Mouse (Mus musculus): ENCODE measurements around the gene Tbx15. TPM values are rescaled to one million over a fixed set of nuclear protein-coding genes. Genes with fewer than 3 reads are reported as not detected.

Tbx15 gene
- total RNA-seq, 2 experiments from 2014 or later = 0.44 to 0.81 TPM

DNA sequence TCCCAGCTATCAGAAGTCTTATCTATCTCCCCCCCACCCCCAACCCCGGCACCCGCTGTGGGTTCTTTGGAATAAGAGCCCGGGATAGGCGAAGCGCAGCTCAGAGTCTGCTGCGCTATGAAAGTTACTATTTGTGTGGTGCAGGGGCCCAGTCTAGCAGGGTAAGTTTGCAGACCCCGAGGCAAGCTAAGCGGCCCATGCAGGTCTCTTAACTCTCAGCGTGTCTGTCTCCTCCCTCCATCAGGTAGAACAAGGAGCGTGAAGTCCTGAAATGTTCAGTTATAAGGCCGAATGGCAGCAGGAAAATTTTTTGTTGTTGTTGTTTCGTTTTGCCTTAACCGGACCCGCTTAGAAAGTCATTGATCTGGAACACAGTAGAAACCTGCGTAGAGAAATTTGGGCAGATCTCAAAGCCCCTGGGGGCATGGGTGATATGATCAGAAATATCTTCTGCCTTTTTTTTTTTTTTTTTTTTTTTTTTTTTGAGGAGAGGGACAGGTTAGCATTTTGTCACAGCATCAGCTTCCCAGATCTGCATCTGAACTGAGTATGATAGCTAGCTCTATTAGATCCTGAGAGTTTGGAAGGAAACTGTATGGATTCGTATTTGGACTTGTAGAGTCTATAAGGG lies 12.4 kb downstream of the Tbx15 start:
- DNase-seq (ENCODE audit: low spot score in 2 of 2) = no peak
- H3K4me3 ChIP-seq = no peak overlapping the region
- H3K27ac ChIP-seq = no peak overlapping the region
- no peak for TF ChIP-seq CTCF (conservative IDR thresholded peaks at IDR 0.05)

DNA sequence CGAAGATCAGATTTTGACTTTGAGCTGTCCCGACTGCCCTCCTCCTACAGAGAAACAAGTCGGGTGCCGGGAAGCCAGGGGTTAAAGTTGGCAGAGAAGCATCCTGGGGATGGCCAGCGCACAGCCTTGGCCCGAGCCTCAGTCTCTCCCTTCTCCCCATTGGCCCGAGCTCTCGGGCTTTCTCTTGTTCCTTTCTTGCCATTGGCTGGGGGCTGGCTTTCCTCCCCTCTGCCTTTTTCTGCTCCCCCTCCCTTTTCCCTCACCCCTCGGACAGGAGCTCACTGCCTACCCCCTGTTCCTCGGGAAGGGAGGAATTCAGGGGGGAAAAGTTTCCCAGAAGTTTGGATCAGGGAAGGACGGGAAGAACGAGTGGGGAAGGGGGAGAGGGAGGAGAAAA lies 12.9 kb downstream of the Tbx15 start:
- no peak for TF ChIP-seq CTCF (conservative IDR thresholded peaks at IDR 0.05)
- Histone ChIP-seq H3K4me3 (no peak overlapping the region; the same call in 1 of the 2 replicates), H3K27ac (no peak overlapping the region)
- DNase-seq (ENCODE audit: low spot score in 2 of 2) = no peak

DNA sequence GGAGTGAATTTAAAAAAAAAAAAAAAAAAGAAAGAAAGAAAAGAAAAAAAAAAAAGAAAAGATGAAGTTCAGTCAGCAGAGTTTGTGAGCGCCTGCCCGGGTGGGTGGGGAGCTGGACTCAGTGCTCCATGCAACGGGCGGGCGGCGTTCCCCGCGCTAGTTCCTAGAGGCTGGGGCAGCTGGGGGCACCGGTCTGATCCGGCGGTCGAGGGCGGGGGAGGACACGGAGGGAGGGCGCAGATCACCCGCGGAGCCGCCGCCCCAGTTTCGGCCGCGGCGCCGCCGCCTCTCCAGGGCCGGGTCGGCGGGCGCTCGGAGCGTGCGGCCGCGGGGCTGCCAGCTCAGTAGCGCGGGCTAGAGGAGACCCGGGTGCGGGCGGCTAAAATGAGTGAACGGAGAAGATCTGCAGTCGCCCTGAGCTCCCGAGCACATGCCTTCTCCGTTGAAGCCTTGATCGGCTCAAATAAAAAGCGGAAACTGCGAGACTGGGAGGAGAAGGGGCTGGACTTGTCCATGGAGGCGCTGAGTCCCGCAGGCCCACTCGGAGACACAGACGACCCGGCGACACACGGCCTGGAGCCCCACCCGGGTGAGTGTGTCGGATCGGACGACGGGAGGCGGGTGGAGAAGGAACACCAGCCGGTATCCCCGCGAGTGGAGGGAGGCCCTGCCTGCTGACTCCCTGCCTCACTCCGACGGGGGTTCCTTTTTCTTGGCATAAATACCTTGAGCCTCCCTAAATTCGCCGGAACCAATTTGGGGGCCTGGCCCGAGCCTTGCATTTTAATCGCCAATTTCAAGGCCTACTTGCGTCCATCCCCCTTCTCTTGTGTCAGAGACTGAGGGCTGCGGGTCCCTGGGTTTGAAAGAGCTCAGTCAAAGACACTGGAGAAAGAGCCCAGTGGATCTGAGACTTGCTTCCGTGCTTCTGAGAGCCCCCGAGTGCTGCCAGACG lies 13.6 kb downstream of the Tbx15 start:
- peak overlapping the region; percentile 35 for H3K4me3 ChIP-seq
- H3K27ac ChIP-seq = no peak overlapping the region
- TF ChIP-seq CTCF (conservative IDR thresholded peaks at IDR 0.05) = no peak
- no peak for DNase-seq (ENCODE audit: low spot score in 2 of 2)

DNA sequence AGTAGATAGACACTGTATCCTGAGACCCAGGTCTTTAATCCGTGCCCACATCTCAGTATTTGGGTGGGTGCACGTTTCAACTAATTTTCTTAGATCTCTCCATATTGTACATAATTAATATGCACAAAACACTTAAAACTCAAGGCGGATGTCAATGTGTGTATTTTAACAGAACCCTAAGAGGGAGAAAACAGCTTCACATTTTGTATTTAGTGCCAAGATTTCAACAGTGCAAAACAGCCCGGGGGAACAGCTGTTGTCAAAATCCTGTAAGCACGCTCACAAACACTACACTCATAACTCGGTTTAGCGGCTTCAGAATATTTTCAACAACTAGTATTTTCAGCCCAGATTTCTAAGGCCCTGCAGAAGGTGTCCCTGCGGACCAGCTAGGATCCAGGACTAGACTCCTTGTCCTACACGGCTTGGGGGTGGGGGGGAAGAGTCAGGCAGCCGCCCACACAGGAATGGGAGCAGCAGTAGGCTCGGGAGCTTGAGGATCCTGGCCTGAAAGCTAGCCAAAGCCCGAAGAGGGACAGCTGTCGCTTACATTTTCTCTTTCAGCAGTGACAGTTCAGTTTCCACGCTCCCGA lies 14.5 kb downstream of the Tbx15 start:
- Histone ChIP-seq H3K27ac (no peak overlapping the region), H3K4me3 (no peak overlapping the region)
- no peak for TF ChIP-seq CTCF (conservative IDR thresholded peaks at IDR 0.05)
- no peak for DNase-seq (ENCODE audit: low spot score in 2 of 2)

DNA sequence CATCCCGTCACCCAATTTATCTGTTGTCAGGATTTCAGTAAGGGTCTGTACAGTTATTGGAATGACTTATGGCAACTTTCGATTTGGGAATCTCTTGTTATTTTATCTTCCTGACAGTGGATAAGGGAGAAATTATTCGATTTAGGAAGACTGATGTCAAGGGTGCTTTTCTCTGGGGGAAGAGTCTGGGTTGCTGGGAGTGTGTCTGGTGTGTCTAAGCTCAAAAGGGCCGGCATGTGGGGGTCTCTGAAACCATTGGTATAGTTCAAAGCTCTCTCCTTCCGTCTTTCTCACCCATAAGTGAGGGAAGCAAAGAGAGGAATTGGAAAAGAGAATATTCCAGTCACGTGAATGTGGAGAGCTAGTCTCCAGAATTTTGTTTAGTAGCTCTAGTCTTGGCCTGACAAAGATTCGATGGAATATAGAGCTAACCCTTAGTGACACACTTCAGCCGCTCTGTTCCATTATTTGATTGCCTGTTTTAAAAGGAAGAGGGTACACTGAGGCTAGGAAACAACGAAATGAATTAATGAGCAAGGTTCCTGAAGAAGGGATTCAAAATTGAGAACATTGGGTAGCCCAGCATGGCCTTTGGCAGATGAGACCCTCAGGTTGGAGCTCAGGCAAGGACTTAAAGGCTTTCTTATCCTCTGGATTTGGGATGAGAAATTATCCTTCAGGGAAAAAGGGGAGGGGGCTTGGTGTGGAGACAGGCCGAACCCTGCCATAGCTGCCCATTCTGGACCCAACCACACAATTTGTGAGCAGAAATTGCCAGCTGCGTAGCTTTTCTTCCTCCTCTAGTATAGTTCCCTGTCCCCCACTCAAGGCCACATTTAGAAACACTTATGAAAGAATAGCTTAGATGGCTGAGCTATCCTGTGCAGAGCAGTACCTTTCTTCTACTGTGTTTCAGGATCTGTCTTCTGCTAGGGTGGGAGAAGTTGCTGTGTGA lies 15.5 kb downstream of the Tbx15 start:
- DNase-seq (ENCODE audit: low spot score in 2 of 2) = no peak
- H3K27ac ChIP-seq = no peak overlapping the region
- no peak overlapping the region for H3K4me3 ChIP-seq
- TF ChIP-seq CTCF (conservative IDR thresholded peaks at IDR 0.05) = no peak

DNA sequence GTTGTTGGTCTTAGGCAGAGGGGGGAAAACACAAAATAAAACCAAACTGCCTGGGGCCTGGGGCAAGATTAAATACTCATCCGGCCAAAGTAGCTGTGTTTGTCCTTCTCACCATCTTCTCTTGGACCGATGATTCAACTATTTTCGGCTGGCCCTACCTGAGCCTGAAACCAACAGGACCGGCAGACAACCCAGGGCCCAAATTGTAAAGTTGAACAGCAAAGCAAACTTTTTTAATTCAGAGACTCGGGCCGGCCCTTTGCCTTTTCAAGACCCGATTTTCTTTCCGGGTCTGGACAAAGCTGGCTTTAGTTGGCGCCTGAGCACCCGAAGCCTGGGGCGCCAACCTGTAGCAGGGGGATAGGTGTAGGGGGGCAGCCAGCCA lies 16.2 kb downstream of the Tbx15 start:
- no peak for TF ChIP-seq CTCF (conservative IDR thresholded peaks at IDR 0.05)
- Histone ChIP-seq H3K27ac (no peak overlapping the region), H3K4me3 (no peak overlapping the region)
- no peak for DNase-seq (ENCODE audit: low spot score in 2 of 2)

DNA sequence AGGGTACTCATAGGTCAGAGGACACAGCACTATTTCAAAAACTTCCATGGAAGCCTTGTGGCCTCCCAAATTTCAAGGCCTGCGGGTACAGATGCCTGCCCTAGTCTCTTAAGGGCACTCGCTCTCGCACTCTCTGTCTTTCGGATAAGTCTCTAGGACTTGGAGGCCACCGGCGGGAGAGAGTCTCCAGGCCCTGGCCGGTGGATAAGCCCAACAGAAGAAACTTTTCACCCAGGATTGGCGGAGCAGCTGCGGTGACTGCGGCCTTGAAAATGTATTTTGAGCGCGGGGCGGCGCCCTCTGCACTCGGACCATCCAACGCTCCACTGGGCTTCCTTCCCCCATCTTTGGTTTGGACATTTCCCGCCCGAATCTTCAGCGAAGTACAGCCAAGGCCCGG lies 16.6 kb downstream of the Tbx15 start:
- no peak overlapping the region for H3K4me3 ChIP-seq
- no peak overlapping the region for H3K27ac ChIP-seq
- TF ChIP-seq CTCF (conservative IDR thresholded peaks at IDR 0.05) = no peak
- DNase-seq (ENCODE audit: low spot score in 2 of 2) = no peak

DNA sequence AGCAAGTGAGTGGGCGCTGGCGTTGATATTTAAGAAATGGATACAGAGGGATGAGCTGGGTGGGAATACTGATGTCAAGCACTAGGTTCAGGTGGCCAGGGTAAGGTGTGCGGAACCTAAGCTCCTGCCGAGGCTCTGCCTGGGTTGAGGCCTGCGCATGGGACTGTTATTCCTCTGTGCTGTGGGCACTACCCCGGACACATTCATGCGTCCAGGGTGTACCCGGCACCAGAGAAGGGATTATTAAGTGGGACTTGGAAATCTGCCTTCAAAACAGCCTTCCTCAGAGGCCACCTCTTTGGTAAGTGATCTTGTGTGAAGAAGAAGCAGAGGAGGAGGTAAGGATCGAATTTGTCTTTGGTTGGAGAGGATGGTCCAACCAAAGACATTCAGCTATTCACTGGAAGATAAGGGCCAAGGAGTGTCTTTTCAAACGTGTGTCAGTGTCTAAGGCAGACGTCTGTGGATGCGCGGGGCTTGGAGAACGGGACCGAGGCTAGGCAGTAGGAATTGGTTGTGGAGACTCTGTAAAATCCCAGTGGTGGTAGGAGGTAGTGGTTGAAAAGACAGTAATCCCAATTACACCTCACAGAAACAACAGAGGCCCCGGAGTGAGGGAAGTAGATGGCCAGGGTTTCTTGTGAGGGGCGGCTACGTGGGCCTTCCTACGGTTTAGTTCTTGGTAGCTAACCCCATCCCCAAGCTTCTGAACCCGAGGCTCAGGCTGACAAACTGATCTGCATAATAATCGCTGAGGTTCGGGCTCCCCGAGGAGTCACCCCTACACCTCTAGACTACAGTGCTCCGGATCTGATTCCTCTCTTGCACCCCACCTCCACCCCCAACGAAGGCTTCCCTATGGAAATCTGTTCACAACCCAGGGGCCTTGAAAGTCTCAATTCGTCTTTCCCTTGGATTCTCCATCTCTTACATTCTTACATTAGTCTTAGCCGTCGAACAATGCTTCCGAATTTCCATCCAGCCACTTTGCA lies 17.7 kb downstream of the Tbx15 start:
- no peak overlapping the region for H3K27ac ChIP-seq
- TF ChIP-seq CTCF (conservative IDR thresholded peaks at IDR 0.05) = no peak
- no peak for DNase-seq (ENCODE audit: low spot score in 2 of 2)
- H3K4me3 ChIP-seq = no peak overlapping the region

DNA sequence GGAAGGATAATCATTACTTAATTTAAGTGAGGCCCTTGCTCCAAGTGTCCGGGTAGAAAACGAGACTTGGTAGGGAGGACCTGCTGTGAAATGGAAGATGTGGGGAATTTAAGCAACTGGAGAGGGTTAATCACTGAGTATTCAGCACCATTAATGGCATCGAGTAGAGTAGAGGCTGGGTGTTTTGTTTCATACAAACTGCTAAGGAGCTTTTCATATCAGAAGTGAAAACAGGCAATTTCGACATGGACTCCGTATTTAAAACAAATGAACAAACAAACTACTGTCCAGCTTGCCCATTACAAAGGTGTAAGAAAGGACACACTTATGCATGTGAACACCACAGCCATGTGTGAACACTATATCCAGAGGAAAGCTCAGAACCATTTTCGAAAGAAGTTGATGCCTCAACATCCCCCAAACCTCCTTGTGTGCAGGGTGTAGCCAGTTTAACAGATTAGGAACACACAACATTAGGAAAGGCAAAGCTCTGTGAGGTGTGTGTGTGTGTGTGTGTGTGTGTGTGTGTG lies 19.6 kb downstream of the Tbx15 start:
- no peak for DNase-seq (ENCODE audit: low spot score in 2 of 2)
- Histone ChIP-seq H3K4me3 (no peak overlapping the region), H3K27ac (no peak overlapping the region)
- no peak for TF ChIP-seq CTCF (conservative IDR thresholded peaks at IDR 0.05)

DNA sequence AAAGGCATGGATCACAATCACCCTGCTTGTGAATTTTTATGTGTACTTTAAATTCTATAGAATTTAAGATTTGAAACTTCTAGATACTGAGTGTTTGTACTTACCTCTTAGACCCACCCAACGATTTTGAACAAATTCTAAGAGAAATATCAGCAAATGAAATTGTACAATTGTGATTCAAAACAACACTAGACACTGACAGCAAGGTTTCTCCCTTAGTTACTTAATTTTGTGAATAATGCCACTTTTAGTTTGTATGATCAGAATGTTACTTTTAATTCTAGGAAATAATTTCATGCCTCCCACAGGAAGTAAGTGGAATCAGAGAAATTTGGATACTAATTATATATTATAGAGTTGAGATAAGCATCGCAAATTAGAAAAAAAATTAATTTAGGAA lies 20.2 kb downstream of the Tbx15 start:
- TF ChIP-seq CTCF (conservative IDR thresholded peaks at IDR 0.05) = no peak
- DNase-seq (ENCODE audit: low spot score in 2 of 2) = no peak
- Histone ChIP-seq H3K4me3 (no peak overlapping the region), H3K27ac (no peak overlapping the region)

DNA sequence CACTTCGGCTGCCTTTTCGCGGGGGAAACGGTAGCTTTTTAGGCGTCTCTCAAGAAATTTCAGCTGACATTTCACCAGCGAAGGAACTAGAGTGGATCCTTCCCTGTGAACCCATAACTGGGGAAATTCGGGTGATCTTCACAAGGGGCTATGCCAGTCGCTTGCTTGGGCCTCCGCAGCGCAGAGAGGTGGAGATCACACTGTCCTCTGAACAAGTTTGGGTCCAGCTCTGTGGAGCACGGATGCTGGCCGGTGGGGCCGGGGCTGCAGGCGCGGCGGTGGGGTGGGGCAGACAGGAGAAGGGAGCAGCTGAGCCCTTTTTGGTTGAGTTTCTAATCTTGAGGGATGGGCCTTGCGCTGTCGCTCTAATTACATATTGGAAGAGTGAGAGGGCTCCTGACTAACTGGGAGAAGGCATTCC lies 21.2 kb downstream of the Tbx15 start:
- Histone ChIP-seq H3K4me3 (no peak overlapping the region), H3K27ac (no peak overlapping the region)
- DNase-seq (ENCODE audit: low spot score in 2 of 2) = no peak
- TF ChIP-seq CTCF (conservative IDR thresholded peaks at IDR 0.05) = no peak
